Mouse (Mus musculus): ENCODE measurements around the gene Hist1h2br.
A peak's percentile ranks its signal among the peaks of the same experiment; 100 is the strongest.

Hist1h2br gene

GRCm38 (mm10) chr13:21881878-21882669 is 48.5 kb downstream of the Hist1h2br start:
- Histone ChIP-seq H3K36me3 (ENCODE audit: control insufficient read depth, insufficient read depth, low read length, poor library complexity, severe bottlenecking) (no peaks in the 10 kb centered on the region), H3K27me3 (ENCODE audit: control insufficient read depth, insufficient read depth, low read length, poor library complexity, severe bottlenecking) (no peaks in the 10 kb centered on the region)
- peak; percentile 20 for DNase-seq (ENCODE audit: low read depth, low spot score)

DNA sequence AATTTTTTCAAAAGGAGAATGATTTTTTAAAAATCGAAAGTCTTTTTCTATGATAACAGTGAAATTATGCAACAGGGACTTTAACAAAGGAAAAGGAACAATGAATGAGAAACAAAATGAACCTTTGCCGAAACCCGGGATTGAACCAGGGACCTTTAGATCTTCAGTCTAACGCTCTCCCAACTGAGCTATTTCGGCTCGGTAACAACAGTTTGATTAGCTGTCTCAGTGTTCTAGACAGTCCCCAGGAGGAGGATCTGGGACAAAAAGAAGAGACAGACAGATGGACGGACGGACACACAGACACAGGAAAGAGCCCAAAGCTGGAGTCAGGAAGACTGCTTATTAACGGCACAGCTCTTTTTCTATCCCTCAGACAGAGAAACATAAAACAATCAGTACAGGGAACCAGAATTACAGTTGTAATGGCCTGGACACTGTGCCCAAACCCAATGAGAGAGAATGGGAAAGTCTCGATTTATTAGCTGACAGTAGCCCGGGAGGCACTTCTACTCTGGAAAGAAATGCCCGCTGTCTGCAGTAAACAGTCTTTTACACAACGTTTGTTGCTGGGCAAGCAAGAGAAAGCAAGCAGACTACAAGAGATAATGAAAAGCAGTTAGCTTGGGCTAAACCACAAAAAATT is 49.3 kb downstream of the Hist1h2br start:
- Histone ChIP-seq H3K36me3 (ENCODE audit: control insufficient read depth, insufficient read depth, low read length, poor library complexity, severe bottlenecking) (no peaks in the 10 kb centered on the region), H3K27me3 (ENCODE audit: control insufficient read depth, insufficient read depth, low read length, poor library complexity, severe bottlenecking) (no peaks in the 10 kb centered on the region)
- DNase-seq (ENCODE audit: low read depth, low spot score), result peak; percentile 23

DNA sequence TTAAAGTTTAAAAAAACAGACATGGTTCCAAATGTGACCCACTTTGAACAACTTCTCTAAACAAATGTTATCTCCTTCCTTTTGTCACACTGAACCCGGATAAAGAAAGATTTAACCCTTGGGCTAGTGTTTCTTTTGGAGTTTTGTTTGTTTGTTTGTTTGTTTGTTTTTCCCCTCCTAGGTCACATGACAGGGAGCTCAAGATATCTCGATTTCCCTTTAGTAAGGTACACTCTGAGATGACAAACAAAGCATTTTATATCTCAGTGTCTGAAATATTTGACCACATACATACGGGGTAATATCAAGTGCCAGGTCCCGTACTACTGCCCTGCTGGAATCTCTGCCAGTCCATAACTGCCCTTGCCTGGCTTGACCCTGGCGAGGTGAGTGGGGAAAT is 49.9 kb downstream of the Hist1h2br start:
- no peak for DNase-seq (ENCODE audit: low read depth, low spot score)
- no peaks in the 10 kb centered on the region for H3K36me3 ChIP-seq (ENCODE audit: control insufficient read depth, insufficient read depth, low read length, poor library complexity, severe bottlenecking)
- no peaks in the 10 kb centered on the region for H3K27me3 ChIP-seq (ENCODE audit: control insufficient read depth, insufficient read depth, low read length, poor library complexity, severe bottlenecking)

GRCm38 (mm10) chr13:21884586-21884985 is 51.0 kb downstream of the Hist1h2br start:
- no peaks in the 10 kb centered on the region for H3K27me3 ChIP-seq (ENCODE audit: control insufficient read depth, insufficient read depth, low read length, poor library complexity, severe bottlenecking)
- no peaks in the 10 kb centered on the region for H3K36me3 ChIP-seq (ENCODE audit: control insufficient read depth, insufficient read depth, low read length, poor library complexity, severe bottlenecking)
- no peak for DNase-seq (ENCODE audit: low read depth, low spot score)

Data from splenic B cell, adult 2 months (primary cell).